Mouse (Mus musculus) mature B cell (primary cell): Measurements from ENCODE around the gene Ctsz.

Source experiments
- in situ Hi-C: fragments of 300-500 bp; cut with MboI; formaldehyde crosslinking; loops from 2 replicates; pipeline ENCODE4 v1.14.3; 2019

The Ctsz gene

DNA sequence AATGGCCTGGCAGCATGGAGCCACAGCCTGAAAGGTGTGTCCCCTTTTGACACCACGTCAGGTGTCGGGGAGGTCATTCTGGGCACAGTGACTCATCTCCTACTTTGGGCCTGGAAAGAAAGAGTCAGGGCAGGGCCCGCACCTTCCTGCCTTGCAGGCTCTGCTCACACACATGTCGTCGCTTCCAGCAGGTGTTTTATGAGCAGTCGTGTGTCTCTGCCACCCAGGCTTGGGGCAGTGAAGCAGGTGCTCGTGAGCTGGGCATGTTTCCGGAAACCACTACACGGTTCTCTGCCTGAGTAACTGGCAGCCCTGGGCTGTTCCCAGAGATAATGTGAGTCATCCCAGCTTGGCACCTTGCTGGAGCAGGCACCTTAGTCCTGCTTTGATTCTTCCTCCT, 3.6 kb upstream of the Ctsz start:
- in situ Hi-C loops, result no loop called here

DNA sequence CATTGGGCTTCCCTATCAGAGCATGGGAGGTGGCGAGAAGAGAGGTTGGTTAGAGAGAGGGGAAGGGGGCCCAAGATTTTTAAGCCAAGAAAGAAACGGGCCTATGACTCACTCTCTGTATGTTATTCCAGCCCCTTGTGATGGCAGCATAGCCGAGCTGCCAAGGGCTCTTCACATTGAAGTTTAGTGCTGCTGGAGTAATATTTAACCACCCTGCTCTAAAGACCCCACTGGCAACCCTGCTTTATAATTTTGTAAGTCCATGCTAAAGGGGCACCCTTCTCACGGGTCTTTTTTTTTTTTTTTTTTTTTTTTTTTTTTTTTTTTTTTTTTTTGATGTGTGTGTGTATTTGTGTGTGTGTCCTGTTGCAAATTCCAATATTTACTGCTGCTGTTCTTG, 3.1 kb upstream of the Ctsz start:
- in situ Hi-C loops, result no loop called here

DNA sequence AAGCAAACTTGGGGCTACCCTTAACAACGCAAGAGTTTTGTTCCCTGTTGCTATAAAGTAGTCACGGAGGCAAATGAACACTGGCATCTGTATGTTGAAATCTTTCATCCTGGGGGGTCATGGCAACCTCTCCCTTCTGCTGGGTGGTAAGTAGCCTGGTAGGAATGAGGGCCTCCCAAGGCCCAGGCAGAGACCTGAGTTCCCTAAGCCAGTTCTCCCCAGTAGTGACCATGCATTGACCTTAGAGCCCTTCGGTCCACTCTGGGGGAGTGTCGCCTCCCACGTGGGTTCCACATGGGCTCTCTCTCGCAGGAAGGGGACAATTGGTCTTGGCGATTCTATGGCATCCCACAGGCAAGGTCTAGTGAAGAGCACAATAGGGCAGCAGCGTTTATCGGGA, 1.1 kb upstream of the Ctsz start:
- in situ Hi-C loops, result no loop called here

DNA sequence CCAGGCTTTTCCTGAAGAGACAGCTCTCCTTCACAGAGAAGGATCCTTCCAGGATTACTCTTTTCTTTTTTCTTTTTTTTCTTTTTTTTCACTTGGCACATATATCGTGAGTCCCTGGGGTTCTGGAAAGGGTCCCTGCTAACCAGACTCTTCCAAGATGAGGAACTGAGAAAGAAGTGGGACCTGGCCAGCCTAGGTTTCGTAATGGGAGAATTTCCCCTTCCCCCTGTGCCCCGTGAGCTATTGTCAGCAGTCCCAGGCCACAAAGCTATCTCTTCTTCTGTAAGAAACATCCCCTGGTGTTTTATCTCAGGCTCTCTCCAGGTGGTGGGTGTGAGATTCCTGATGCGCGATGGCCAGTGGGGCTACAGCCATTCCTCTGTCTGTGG, 605 bp upstream of the Ctsz start:
- in situ Hi-C loops, result no loop called here

DNA sequence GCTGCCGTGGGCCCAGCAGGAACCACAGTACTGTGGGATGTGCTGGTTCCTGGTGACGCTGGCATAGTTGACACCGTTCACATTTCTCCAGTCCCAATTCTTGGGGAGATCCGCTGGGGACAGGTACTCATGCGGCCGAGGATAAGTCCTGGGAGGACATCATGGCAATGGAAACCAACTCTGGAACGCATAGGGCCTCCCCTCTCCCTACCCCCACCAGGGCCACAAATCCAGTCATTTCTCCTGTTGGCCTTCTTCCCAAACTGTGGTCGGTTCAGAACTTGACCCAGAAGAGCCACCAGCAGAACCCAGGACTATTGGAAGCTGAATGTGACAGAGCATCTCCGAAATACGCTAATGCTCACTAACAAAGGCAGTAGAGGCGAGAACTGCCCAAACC, 658 bp downstream of the Ctsz start:
- in situ Hi-C loops, result no loop called here

DNA sequence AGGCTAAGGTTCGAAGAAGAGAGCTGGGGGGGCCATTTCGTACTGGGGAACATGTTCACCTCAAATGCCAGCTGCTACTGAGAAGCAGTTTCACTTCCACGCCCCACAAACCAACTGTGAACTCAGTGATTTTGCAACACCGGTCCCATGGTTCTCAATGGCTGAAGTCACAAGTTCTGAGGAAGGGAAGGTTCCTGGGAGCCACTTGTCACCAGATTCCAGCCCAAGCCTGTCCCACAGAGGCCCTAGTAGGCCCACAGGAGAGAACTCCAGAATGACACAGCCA, 1.2 kb downstream of the Ctsz start:
- in situ Hi-C loops, result no loop called here

DNA sequence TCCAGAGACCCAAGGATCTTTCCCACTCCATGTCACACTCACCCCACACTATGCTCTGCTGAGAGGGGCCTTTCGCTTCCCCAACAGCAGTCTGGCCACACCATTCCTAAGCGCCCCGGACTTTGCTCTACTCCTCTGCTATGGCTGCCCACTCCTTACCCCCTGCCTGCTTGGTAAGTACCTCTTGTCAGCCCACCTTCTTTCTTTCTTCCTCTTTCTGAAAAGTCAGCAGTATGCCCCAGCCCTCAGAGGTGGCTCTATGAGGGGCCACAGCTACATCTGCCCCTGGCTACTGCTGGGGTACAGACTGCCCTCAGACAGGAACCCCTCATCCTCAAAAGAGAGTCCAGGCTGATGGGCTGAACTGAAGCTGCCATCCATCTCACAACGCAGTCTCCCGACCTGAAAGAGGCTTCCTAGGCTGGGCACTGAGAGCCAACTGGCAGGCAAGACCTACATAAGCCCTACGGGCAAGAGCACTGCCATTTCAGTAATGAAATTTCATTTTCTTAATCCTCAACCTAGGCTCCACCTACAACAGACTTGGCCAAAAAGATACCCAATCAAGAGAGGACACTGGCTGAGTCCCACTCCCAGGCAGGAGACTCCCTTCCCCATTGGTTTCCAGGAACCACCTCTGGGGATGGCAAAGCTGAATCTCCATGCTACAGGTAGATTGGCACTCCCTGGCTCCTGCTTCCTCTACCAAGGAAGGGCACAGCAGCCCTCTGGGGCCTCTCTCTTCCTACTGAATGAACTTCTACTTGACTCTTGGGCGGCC, 1.7 kb downstream of the Ctsz start:
- in situ Hi-C loops, result no loop called here

DNA sequence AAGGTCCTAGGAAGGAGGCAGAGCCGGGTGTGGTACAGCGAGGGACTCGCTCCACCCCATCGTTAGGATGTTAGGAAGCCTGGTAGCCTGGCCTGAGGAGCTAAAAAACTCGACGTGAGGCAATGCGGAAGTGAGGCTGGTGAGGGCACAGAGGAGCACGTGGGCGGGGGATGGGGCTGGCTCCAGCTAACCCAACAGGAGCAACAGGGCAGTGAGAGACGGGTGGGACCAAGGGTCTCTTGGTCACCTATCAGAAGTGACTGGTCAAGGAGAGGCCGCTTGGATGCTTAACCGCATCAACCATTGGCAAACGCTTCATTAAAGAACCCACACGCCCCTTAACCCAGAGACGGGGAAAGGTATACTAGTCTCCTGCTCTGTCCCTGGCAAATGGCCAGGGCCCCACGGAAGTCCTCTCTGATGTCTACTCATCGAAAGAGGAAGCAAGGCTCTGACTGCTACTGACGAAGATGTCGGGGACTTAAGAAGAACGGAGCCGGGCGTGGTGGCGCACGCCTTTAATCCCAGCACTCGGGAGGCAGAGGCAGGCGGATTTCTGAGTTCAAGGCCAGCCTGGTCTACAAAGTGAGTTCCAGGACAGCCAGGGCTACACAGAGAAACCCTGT, 2.6 kb downstream of the Ctsz start:
- in situ Hi-C loops, result no loop called here

DNA sequence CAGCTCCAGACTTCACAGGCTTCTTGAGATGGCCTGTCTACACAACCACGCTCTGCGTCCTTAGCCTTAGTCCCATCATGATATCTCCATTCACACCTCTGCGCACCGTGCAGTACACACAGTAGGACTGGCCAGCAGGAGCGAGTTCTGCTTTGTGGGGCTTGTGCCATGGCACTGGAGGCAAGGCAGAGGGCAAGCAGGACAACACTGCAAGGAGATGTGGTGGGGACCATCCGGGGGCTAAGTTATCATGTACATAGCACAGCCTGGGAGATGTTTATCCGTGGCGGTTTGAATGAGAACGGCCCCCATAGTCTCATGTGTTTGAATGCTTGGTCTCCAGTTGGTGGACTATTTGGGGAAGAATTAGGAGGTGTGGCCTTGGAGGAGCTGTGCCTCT, 3.9 kb downstream of the Ctsz start:
- in situ Hi-C loops, result no loop called here

DNA sequence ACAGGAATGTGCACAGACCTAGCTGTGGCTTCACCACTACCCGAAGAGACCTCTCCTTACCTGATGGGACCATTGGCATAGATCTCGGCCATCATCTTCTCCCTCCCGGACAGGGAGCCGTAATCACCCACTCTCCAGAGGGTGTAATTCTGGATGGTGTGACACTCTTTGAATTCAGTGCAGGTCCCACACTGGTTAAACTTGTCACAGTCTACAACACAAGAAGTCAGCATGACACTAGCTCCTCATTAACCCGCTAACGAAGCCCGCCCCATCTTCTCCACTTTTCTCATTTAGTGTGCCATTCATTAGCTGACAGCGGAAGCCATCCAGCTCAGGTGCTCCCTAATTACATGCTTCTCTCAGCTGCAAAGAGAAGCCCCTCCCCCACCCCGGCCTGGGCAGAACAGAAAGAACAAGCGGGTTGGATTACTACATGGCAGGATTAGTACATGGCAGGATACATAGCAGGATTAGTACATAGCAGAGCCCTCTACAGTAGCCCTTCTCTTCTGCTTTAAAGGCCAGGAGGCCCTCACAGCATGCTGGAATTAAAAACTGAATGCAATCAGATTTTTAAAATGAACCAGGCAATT, 9.7 kb downstream of the Ctsz start:
- in situ Hi-C loops, result no loop called here

DNA sequence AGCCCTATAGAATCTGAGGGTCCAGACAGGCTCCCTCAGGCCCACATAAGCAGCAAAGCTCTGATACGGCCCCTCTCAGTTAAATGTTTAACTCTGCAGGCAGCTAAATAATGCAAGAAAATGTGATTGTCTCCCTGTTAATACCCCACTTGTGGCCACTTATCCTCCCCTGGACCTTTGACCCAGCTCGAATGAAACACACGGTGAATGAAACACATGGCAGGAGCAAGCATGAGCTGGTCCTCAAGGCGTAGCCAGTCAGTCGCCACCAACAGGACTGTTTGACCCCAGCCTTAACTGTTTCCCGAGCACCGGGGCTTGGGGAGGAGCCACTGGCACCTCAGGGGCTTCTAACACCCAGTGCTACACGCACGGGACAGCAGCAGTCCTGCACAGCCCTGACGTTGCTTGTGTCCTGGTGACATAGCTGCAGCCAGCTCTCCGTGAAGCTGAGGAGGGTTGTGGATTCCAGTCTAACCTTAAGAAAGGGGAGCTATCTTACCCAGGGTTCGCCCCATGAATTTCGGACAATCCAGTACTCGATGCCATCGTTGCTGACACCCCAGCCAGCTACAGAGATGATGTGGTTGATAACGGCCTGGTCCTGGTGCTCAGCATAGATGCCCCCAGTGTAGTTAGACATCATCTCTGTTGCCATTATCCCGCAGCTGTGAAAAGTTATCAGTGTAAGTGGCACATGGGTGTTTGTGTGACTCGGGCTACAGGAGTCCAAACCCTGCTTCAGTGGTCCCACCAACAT, 10.6 kb downstream of the Ctsz start:
- in situ Hi-C loops, result no loop called here

DNA sequence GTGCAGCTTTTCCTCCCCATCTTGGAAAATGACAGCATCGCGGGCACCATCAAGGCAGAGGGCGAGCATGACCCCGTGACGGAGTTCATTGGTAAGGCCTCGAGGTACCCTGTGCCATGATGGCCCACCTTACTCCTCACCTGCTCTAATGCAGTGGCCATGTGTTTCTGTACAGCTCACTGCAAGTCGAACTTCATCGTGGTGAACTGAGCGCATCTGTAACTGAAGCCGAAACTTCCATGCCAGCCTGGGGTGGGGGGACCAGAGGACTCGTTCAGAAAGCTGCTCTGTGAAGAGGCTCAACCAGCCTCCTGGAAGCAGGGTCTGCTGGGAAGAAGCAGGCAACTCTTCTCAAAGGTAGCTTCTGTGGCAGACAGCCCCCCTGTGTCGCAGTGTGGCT, 12.0 kb downstream of the Ctsz start:
- in situ Hi-C loops, result no loop called here

DNA sequence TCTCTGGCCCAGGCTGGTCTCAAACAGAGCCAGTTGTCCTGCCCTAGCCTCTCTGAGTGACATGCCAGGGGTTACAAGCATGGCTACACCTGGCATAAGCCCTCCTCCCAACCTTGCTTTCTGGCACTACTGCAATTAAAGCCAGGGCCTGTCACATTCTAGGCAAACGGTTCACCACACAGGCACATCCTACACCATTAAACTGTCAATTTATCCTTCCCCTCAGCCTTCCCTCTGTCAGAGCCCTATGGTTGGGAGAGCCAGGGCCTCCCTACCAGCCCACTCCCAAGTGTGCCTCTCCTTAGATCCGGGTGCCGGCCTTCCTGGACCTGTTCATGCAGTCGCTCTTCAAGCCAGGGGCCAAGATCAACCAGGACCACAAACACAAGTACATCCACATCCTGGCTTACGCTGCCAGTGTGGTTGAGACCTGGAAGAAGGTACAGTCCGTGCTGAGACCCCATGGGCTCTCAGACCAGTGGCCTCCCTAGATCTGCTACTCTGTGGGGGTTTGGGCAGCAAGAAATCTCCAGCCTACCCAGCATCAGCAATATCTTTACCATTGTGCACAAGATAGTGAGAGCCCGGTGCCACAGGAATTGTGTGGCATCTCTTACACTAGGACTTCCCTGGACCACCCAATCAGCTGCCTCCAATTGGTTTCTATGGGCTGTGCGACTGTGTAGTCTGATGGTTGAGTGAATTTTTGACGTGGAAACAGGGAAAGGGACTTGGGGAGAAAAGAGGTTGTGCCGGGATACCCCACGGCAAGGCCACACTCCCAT, 14.3 kb downstream of the Ctsz start:
- in situ Hi-C loops, result no loop called here

DNA sequence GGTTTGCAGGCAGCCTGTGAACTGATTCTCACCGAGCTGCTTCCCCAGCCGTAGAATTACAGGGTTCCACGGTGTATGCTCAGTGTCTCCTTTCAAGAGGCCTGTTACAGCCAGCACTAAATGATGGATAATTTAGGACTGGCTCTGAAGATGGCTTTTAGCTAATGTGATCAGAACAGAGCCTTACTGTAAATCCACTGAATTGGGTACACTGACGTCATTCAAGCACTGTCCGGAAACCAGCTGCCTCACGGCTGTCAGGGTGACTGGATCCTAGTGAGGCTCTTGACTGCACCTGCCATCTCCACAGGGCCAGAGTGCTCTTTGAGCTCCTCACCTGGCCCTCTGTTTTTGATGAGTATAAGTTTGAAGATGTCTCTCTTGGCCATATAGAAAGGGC, 17.7 kb downstream of the Ctsz start:
- in situ Hi-C loops, result no loop called here

DNA sequence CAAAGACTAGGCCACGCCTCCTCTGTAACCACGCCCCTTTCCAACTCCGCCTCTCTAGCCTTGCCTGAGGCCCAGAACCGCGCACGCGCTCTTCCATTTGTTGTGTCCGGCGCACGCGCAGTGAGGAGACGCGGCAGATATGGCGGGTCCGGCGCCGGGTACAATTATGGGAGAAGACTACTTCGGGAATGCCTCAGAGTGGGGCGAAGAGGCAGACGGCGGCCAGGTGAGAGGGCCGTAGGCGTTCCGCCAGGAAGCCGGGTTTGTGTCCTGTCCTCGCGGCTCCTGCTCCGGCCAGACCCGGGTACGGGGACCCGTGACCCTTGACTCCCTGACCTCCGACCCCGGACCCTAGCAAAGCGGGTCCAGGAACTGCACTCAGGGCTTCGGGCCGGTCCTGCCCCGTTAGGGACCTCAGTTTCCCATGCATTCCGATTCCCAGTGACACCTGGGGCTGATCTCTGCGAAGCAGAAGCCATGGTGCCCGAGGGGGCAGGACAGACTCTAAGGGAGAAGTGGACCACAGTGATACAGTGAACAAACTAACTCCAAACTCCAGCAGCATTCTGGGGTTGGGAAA, 23.0 kb downstream of the Ctsz start, which contains the start of gene Nelfcd:
TSS of gene Nelfcd (plus strand) at position 74 of the 580 bp plus-strand sequence.
- in situ Hi-C loops, result no loop called here

DNA sequence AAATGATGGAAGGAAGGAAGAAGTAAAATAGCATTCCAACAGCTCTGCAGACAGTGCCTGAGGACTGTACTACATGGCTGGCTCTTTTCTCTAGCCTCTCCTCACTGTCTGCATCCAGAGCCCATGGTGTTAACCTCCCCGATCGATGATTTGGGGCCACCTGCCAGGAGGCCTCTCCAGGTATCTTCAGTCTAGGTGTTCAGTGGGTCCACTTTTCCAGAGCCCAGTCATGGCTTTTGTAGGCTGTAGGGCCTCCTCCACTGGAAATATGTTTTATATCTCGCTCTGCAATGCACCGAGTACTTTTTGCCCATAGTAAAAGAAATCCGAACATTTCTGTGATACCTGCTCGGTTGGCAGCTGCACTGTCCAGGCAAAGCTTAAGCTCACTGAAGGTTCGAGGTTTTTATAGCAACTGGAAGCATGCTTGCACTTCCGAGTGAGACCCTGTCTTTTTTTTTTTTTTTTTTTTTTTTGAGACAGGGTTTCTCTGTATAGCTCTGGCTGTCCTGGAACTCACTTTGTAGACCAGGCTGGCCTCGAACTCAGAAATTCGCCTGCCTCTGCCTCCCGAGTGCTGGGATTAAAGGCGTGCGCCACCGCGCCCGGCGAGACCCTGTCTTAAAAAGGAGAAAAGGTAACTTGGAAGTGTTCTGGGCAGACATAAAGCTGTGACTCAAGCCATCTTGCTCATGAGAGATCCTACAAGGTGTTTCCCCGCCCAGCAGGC, 23.7 kb downstream of the Ctsz start:
- in situ Hi-C loops, result no loop called here

DNA sequence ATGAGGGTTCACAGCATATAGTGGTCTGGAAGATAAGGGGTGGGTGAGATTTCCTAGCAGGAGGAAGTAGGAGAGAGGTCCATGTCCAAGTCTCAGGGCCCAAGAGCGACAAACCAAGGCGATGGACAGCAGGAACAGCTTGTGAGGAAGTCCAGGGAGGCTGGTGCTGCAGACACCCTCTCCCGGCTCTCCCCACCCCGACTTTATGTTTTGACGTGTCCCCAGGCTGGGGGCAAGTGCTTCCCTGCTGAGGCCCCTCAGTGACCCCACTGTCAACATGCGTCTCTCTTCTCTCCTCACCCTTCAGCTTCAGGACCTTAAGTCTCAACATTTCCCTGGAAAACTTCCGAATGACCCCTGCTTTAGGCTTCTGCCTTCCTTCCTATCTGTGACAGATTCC, 25.7 kb downstream of the Ctsz start:
- in situ Hi-C loops, result no loop called here

DNA sequence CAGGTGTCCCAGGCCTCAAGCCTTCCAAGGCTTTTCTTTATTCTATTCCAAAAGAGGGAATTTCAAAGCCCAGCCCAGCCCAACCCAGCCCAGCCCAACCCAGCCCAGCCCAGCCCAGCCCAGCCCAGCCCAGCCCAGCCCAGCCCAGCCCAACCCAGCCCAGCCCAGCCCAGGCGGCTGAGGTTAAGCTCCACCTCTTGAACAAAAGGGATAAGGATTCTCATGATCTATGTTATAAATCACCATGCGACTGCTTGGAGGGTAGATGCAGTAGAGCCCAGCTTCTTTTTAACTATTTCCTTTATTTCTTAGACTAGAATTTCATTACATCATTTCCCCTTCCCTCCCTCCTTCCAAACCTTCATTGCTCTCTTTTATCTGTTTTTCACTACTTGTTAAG, 28.6 kb downstream of the Ctsz start:
- in situ Hi-C loops, result no loop called here

DNA sequence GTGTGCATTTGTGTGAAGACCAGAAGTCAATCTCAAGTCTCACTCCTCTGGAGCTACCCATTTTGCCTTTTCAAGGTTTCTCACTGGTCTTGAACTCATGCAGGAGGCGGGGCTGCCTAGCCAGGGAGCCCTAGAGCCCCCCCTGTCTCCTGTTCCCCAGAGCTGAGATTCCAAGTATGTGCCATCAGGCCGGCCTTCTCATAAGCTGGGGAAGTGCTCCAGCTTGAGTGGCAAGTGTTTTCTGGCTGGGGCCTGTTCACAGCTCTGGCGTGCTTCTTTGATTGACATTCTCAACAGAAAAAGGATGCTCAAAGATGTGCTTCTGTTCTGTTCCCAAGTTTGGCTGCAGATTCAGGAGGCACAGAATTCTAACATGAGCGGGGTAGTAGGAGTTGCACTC, 38.4 kb downstream of the Ctsz start:
- in situ Hi-C loops, result no loop called here

DNA sequence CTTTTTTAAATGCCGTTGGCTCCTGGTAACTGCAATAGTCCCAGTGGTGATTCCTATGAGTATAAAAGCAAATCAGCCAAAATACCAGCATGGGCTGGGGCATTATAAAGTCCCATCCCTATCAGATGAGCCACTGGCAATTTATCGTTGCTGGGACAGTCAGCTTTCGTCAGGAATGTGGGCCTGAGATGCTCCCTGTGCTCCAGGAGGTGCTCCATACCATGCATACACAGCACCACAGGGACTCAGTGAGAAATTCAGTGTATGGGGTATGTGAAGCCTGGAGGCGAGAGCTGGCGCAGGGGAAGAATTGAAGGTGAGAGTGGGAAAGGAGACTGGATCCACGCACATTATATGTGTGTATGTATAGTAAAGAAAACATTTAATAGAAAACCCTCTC, 41.0 kb downstream of the Ctsz start:
- in situ Hi-C loops, result no loop called here

DNA sequence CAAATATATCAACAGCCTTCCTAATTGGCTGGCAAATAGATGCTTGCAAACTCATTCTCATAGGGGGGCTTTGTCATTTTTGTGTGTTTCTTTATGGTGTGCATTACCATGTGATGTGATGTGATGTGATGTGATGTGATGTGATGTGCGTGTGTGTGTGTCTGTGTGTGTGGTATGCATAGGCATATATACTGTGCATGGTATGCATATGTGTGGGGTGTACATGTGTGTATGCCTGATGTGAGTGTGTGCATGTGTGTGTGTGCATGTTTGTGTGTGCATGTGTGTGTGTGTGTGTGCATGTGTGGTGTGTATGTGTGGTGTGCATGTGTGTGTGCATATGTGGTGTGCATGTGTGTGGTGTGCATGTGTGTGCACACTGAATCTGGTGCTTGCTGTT, 41.8 kb downstream of the Ctsz start:
- in situ Hi-C loops, result no loop called here
